In genomic region chr4:97828579-97828978, GRCm38 (mm10) we compare ENCODE assay signal across 23 mouse cellular contexts. TPM values are rescaled to one million over a fixed set of nuclear protein-coding genes. Genes with fewer than 3 reads are reported as not detected.
"Had no signal": no experiment of that assay in that cellular context is flagged by ENCODE, and none has a peak within 500 bp of the region (broad histone marks: within the 10 kb centered on the region; RNA-seq: fewer than 3 reads in every experiment).

No protein-coding gene starts in this region.

- H3K9me3 ChIP-seq: limb, embryonic 12.5 days; limb, embryonic 15.5 days; midbrain, embryonic 12.5 days; midbrain, embryonic 15.5 days; neural tube, embryonic 12.5 days; neural tube, embryonic 15.5 days; stomach, embryonic 15.5 days had no signal

- H3K4me2 ChIP-seq: limb, embryonic 12.5 days; limb, embryonic 15.5 days; liver, embryonic 11.5 days; lung, embryonic 14.5 days; midbrain, embryonic 12.5 days; midbrain, embryonic 15.5 days; neural tube, embryonic 12.5 days; neural tube, embryonic 15.5 days; stomach, embryonic 15.5 days had no signal

- H3K4me3 ChIP-seq: limb, embryonic 12.5 days; limb, embryonic 15.5 days; midbrain, embryonic 12.5 days; midbrain, embryonic 15.5 days; neural tube, embryonic 12.5 days; neural tube, embryonic 15.5 days; stomach, embryonic 15.5 days had no signal

- H3K27me3 ChIP-seq: limb, embryonic 12.5 days; limb, embryonic 15.5 days; neural tube, embryonic 12.5 days; neural tube, embryonic 15.5 days; stomach, embryonic 15.5 days had no signal

- DNase-seq: kidney, postnatal 25 days; left cerebral cortex, postnatal 4 days; liver, postnatal 0 days; lung, embryonic 14.5 days; right cerebral cortex, adult 18-20 months; right cerebral cortex, postnatal 14 days; right cerebral cortex, postnatal 4 days; spleen, adult 18-20 months; thymus, postnatal 25 days had no signal

- H3K9ac ChIP-seq: limb, embryonic 12.5 days; limb, embryonic 15.5 days; liver, embryonic 14.5 days; liver, postnatal 0 days; lung, embryonic 14.5 days; midbrain, embryonic 12.5 days; midbrain, embryonic 15.5 days; neural tube, embryonic 12.5 days; neural tube, embryonic 15.5 days; stomach, embryonic 15.5 days had no signal

- H3K27ac ChIP-seq: kidney, postnatal 0 days; limb, embryonic 12.5 days; limb, embryonic 15.5 days; liver, embryonic 14.5 days; macrophage; midbrain, embryonic 12.5 days; midbrain, embryonic 15.5 days; neural tube, embryonic 12.5 days; neural tube, embryonic 15.5 days; stomach, embryonic 15.5 days had no signal

- ATAC-seq: liver, postnatal 0 days; lung, postnatal 0 days; midbrain, embryonic 15.5 days had no signal

- H3K36me3 ChIP-seq: midbrain, embryonic 12.5 days; midbrain, embryonic 15.5 days; neural tube, embryonic 12.5 days; neural tube, embryonic 15.5 days; stomach, embryonic 15.5 days had no signal

RNA-seq across cellular contexts. Expression of gene E130114P18Rik, which starts 50.7 kb away (rescaled TPM):
- total RNA-seq: megakaryocyte, adult 5-6 weeks had no signal
- polyA plus RNA-seq: large intestine, adult 2 months; liver, embryonic 14.5 days; liver, postnatal 0 days; macrophage had no signal
